Comparison of ENCODE assay signal across 8 mouse cellular contexts in the genomic region with DNA sequence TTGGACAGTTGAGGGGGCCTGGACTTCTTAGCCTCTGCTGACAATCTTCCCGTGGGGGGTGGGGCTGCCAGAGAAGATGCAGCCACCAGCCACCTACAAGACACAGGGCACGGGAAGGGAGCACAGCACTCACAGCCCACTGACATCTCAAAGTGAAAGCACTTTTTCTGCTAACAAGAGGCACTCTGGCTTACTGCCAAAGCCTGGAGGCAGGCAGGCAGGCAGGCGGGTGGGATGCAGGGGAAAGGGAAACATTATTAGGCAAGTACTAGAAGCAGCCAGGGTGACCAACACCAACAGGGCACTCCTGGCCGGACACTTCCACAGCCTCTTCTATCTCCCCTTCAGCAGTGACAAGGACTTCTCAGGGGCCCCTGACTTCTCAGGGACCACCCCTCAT. TPM values are rescaled to one million over a fixed set of nuclear protein-coding genes. Genes with fewer than 3 reads are reported as not detected.
DNase-seq lines count a peak whose midpoint lies in the region; ATAC-seq lines count a peak whose summit lies in the region.

No protein-coding gene starts in this region.

- intact Hi-C loops in left cerebral cortex, postnatal 25 days (cut with DNase I): no loop called here

- 28% methylated on average over 4 of the region's 4 CpGs for WGBS in heart, embryonic 10.5 days
- 29% methylated on average over 4 of the region's 4 CpGs for WGBS in intestine, embryonic 16.5 days
- WGBS in midbrain, embryonic 16.5 days: 31% methylated on average over 4 of the region's 4 CpGs

- H3K4me3 ChIP-seq in heart, embryonic 10.5 days: no peak overlapping the region
- no peak overlapping the region for H3K4me3 ChIP-seq in intestine, embryonic 16.5 days (ENCODE audit: low read length)
- no peak overlapping the region for H3K4me3 ChIP-seq in midbrain, embryonic 16.5 days (ENCODE audit: low read depth, low read length)

- peaks cover 13% of the 10 kb centered on the region for H3K27me3 ChIP-seq in heart, embryonic 10.5 days (ENCODE audit: insufficient read depth, poor library complexity, severe bottlenecking)
- 0 out of 2 replicates have a peak, but pooled peaks cover 3% of the 10 kb centered on the region for H3K27me3 ChIP-seq in intestine, embryonic 16.5 days (replicated peaks; ENCODE audit: control insufficient read depth, insufficient read depth, low read length)
- H3K27me3 ChIP-seq in midbrain, embryonic 16.5 days (ENCODE audit: control insufficient read depth, insufficient read depth, low read depth, low read length): no peaks in the 10 kb centered on the region

- peaks cover 7% of the 10 kb centered on the region for H3K4me1 ChIP-seq in heart, embryonic 10.5 days
- H3K4me1 ChIP-seq in intestine, embryonic 16.5 days (ENCODE audit: control insufficient read depth, insufficient read depth, low read length): 0 out of 2 replicates have a peak, but pooled peaks cover 4% of the 10 kb centered on the region
- H3K4me1 ChIP-seq in midbrain, embryonic 16.5 days (ENCODE audit: control insufficient read depth, insufficient read depth, low read length): peaks cover 11% of the 10 kb centered on the region

- 0 out of 2 replicates have a peak overlapping the region, but pooled peaks have one; percentile 2 for H3K9ac ChIP-seq in intestine, embryonic 16.5 days (ENCODE audit: low read depth, low read length)
- peak overlapping the region; percentile 25; the same call in 1 of the 2 replicates for H3K9ac ChIP-seq in midbrain, embryonic 16.5 days (ENCODE audit: low read depth, low read length)

- no peak overlapping the region for H3K27ac ChIP-seq in heart, embryonic 10.5 days
- no peak overlapping the region for H3K27ac ChIP-seq in intestine, embryonic 16.5 days (ENCODE audit: low read length)
- peak overlapping the region; percentile 51 for H3K27ac ChIP-seq in midbrain, embryonic 16.5 days (ENCODE audit: low read length)

- H3K9me3 ChIP-seq in heart, embryonic 10.5 days: no peaks in the 10 kb centered on the region
- H3K9me3 ChIP-seq in intestine, embryonic 16.5 days (ENCODE audit: control insufficient read depth, low read length): no peaks in the 10 kb centered on the region
- H3K9me3 ChIP-seq in midbrain, embryonic 16.5 days (replicated peaks; ENCODE audit: control insufficient read depth, low read length, poor library complexity, severe bottlenecking): no peaks in the 10 kb centered on the region

- no peaks in the 10 kb centered on the region for H3K36me3 ChIP-seq in heart, embryonic 10.5 days
- H3K36me3 ChIP-seq in intestine, embryonic 16.5 days (ENCODE audit: control insufficient read depth, insufficient read depth, low read length): no peaks in the 10 kb centered on the region
- H3K36me3 ChIP-seq in midbrain, embryonic 16.5 days (ENCODE audit: control insufficient read depth, insufficient read depth, low read length): no peaks in the 10 kb centered on the region

- DNase-seq in heart, adult 18-20 months: peak; percentile 25 to 44
- DNase-seq in heart, embryonic 10.5 days (ENCODE audit: low spot score): no peak
- DNase-seq in brain, adult 2 months (ENCODE audit: low read depth, low spot score): peak; percentile 67
- DNase-seq in frontal cortex, postnatal 14 days (ENCODE audit: low spot score in 2 of 2): peak; percentile 57 to 64
- peak; percentile 65 to 71 for DNase-seq in left cerebral cortex, postnatal 25 days (ENCODE audit: low spot score in 2 of 2)
- peak; percentile 25 to 67 for DNase-seq in urinary bladder, postnatal 4 days (ENCODE audit: low spot score in 2 of 2)

- H3K4me2 ChIP-seq in intestine, embryonic 16.5 days (ENCODE audit: low read depth, low read length): peak overlapping the region; percentile 11; the same call in 1 of the 2 replicates
- H3K4me2 ChIP-seq in midbrain, embryonic 16.5 days (ENCODE audit: low read length): peak overlapping the region; percentile 59; the same call in 1 of the 2 replicates

- ATAC-seq in intestine, embryonic 16.5 days: peak; percentile 14; the same call in 1 of the 2 replicates
- peak; percentile 7; the same call in 1 of the 2 replicates for ATAC-seq in midbrain, embryonic 16.5 days

RNA-seq across cellular contexts. Expression of a gene that starts 2.8 kb away (rescaled TPM):
- total RNA-seq in heart, adult 18-20 months (2021): 1 to 10 TPM; 2.3 TPM
- polyA plus RNA-seq in heart, embryonic 10.5 days (2016; fragmentation: Nextera tagmentation; extraction: Ambion mirVana): 1.5 and 3.2 TPM in 2 replicates
- polyA plus RNA-seq in intestine, embryonic 16.5 days (2015; fragmentation: Nextera tagmentation; extraction: Ambion mirVana): 1.9 and 2.4 TPM in 2 replicates
- total RNA-seq in left cerebral cortex, postnatal 25 days (2021): 10 to 100 TPM; 17.4 to 22.2 TPM
- 38.6 and 46.1 TPM in 2 replicates for polyA plus RNA-seq in midbrain, embryonic 16.5 days (2015; fragmentation: Nextera tagmentation; extraction: Ambion mirVana)
